Mouse (Mus musculus) B cell, adult 2 months (primary cell): ENCODE measurements around the gene Abca13.
"Not testable (repeated sequence)": the region's sequence is repeated elsewhere in the genome, so short reads cannot be mapped to it uniquely, and the experiment has no call there.

Experiments used
- DNase-seq, 2 experiments: peaks; one replicate each; pipeline ENCODE4 v3.0.0; 2022

Abca13 gene

GRCm38 (mm10) chr11:9299615-9300014, 107.9 kb downstream of the Abca13 start:
- DNase-seq = no peak

GRCm38 (mm10) chr11:9305450-9305849, 113.7 kb downstream of the Abca13 start:
- no peak for DNase-seq

- no peak for DNase-seq
Observed at GRCm38 (mm10) chr11:9316545-9316944, 124.8 kb downstream of the Abca13 start.

GRCm38 (mm10) chr11:9317076-9317929, 125.6 kb downstream of the Abca13 start:
- peak; percentile 65 to 72 for DNase-seq

- DNase-seq = no peak
Observed at GRCm38 (mm10) chr11:9338151-9338550, 146.4 kb downstream of the Abca13 start.

- DNase-seq = peak; percentile 2 to 9
Observed at GRCm38 (mm10) chr11:9347724-9348123, 156.0 kb downstream of the Abca13 start.

GRCm38 (mm10) chr11:9373160-9373559, 181.4 kb downstream of the Abca13 start:
- DNase-seq = no peak

GRCm38 (mm10) chr11:9374426-9374825, 182.7 kb downstream of the Abca13 start:
- not testable (repeated sequence) for DNase-seq

GRCm38 (mm10) chr11:9388520-9388919, 196.8 kb downstream of the Abca13 start:
- DNase-seq = no peak

- no peak for DNase-seq
Observed at GRCm38 (mm10) chr11:9416946-9417345, 225.2 kb downstream of the Abca13 start.

GRCm38 (mm10) chr11:9420205-9420604, 228.5 kb downstream of the Abca13 start:
- no peak for DNase-seq

- DNase-seq = no peak
Observed at GRCm38 (mm10) chr11:9427411-9427810, 235.7 kb downstream of the Abca13 start.

- no peak for DNase-seq
Observed at GRCm38 (mm10) chr11:9432807-9433206, 241.1 kb downstream of the Abca13 start.

GRCm38 (mm10) chr11:9436617-9437016, 244.9 kb downstream of the Abca13 start:
- DNase-seq = no peak

- no peak for DNase-seq
Observed at GRCm38 (mm10) chr11:9439781-9440180, 248.0 kb downstream of the Abca13 start.

GRCm38 (mm10) chr11:9441192-9441591, 249.4 kb downstream of the Abca13 start:
- no peak for DNase-seq

- no peak for DNase-seq
Observed at GRCm38 (mm10) chr11:9472400-9472799, 280.7 kb downstream of the Abca13 start.

GRCm38 (mm10) chr11:9481511-9481910, 289.8 kb downstream of the Abca13 start:
- no peak for DNase-seq

- DNase-seq = no peak
Observed at GRCm38 (mm10) chr11:9500326-9501142, 308.8 kb downstream of the Abca13 start.

- DNase-seq = not testable (repeated sequence)
Observed at GRCm38 (mm10) chr11:9514966-9515365, 323.2 kb downstream of the Abca13 start.

GRCm38 (mm10) chr11:9528556-9528955, 336.8 kb downstream of the Abca13 start:
- DNase-seq = no peak

- DNase-seq = no peak
Observed at GRCm38 (mm10) chr11:9531715-9532114, 340.0 kb downstream of the Abca13 start.

GRCm38 (mm10) chr11:9533189-9533588, 341.4 kb downstream of the Abca13 start:
- DNase-seq = no peak

GRCm38 (mm10) chr11:9533658-9534202, 342.0 kb downstream of the Abca13 start:
- no peak for DNase-seq
